Mouse (Mus musculus): ENCODE measurements around the gene B3galnt1. TPM values are rescaled to one million over a fixed set of nuclear protein-coding genes. Genes with fewer than 3 reads are reported as not detected.

Gene B3galnt1
- polyA plus RNA-seq (2014; fragmentation: Illumina TruSeq; extraction: RNeasy Lipid Tissue Mini Kit (QIAGEN cat#74804); ENCODE audit: low replicate concordance), result 7.1 TPM

DNA sequence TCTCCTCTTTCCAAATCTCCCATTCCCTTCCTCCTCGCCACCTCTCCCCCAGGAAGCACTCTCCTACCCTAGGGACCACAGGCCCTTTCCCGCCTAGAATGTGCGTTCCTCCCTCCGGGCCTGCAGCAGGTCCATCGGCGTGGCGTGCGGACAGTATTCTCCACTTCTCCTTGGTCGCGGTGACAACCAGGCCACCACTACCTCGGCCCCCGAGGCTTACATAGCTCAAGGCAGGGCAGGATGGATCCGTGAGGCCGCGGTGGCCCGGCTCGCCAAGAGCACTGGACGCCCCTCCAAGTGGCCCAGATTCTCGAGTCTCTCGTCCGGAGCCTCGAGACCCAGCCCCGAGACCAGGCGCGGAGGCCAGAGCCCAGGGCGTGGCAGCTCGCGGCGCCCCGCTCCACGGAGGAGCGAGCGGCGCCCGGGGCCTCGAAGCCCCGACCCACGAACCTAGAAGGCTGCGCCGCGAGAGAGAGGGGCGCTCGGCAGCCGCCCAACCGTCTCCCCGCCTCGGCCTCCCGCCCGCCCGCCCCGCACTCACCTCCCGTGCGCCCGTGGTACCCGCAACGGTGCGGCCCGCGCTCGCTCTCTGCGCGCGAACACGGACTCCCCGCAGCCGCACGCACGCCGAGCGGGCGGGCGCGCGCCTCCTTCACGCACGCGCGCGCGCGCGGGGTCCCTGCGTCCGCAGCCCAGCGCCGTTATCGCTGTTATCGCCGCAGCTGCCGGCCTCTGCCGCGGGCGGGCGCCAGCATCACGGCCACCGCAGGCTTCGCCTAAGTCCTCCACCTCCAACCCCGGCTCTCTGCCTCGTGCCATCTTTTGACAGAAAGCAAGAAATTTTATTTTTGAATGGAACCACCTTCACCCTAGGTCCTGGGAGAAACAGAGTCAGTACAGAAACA is at the start of gene B3galnt1:
B3galnt1 (minus strand) TSS at position 700 of the 905 bp plus-strand sequence.

Other genes with a start within 250 kb of the B3galnt1 start
- 163 TPM for gene Nmd3, start 123.0 kb upstream of the B3galnt1 start, polyA plus RNA-seq (2014; fragmentation: Illumina TruSeq; extraction: RNeasy Lipid Tissue Mini Kit (QIAGEN cat#74804); ENCODE audit: low replicate concordance)

Data from small intestine, adult 10 weeks (tissue).